Mouse (Mus musculus) liver (tissue): ENCODE results near the gene Cog3.
"Not testable (repeated sequence)": the region's sequence is repeated elsewhere in the genome, so short reads cannot be mapped to it uniquely, and the experiment has no call there.

Experiments
- DNase-seq: peaks from one replicate; pipeline ENCODE4 v3.0.0-alpha.2; 2020; ENCODE audit warnings: mixed read lengths

The Cog3 gene

GRCm38 (mm10) chr14:75753991-75754817 is at the start of gene Cog3:
Cog3 (minus strand) TSS chr14:75754517.
- peak; percentile 95 for DNase-seq

GRCm38 (mm10) chr14:75797769-75798386 is 43.6 kb upstream of the Cog3 start:
- no peak for DNase-seq

- no peak for DNase-seq
These were observed 41.6 kb upstream of the Cog3 start for GRCm38 (mm10) chr14:75795918-75796317.

- no peak for DNase-seq
These were observed 40.4 kb upstream of the Cog3 start for GRCm38 (mm10) chr14:75794726-75795125.

- no peak for DNase-seq
These were observed 40.0 kb upstream of the Cog3 start for GRCm38 (mm10) chr14:75794324-75794723.

- DNase-seq, result no peak
These were observed 38.8 kb upstream of the Cog3 start for GRCm38 (mm10) chr14:75793110-75793509.

- DNase-seq, result no peak
These were observed 37.1 kb upstream of the Cog3 start for GRCm38 (mm10) chr14:75791372-75791771.

GRCm38 (mm10) chr14:75790411-75790996 is 36.2 kb upstream of the Cog3 start:
- no peak for DNase-seq

- DNase-seq, result no peak
These were observed 35.0 kb upstream of the Cog3 start for GRCm38 (mm10) chr14:75789291-75789690.

GRCm38 (mm10) chr14:75787794-75788175 is 33.5 kb upstream of the Cog3 start:
- no peak for DNase-seq

- DNase-seq, result peak; percentile 99
These were observed 32.8 kb upstream of the Cog3 start, which contains the start of gene Slc25a30 for GRCm38 (mm10) chr14:75786868-75787793. Slc25a30 (minus strand) TSS chr14:75787037.

GRCm38 (mm10) chr14:75786424-75786867 is 32.1 kb upstream of the Cog3 start:
- peak; percentile 61 for DNase-seq

- DNase-seq, result no peak
These were observed 25.6 kb upstream of the Cog3 start for GRCm38 (mm10) chr14:75779913-75780312.

- no peak for DNase-seq
These were observed 22.3 kb upstream of the Cog3 start for GRCm38 (mm10) chr14:75776637-75777036.

GRCm38 (mm10) chr14:75773431-75773830 is 19.1 kb upstream of the Cog3 start:
- peak; percentile 81 for DNase-seq

- not testable (repeated sequence) for DNase-seq
These were observed 18.1 kb upstream of the Cog3 start for GRCm38 (mm10) chr14:75772407-75772806.

GRCm38 (mm10) chr14:75771101-75771501 is 16.8 kb upstream of the Cog3 start:
- DNase-seq, result peak; percentile 40

GRCm38 (mm10) chr14:75769334-75769733 is 15.0 kb upstream of the Cog3 start:
- DNase-seq, result no peak

GRCm38 (mm10) chr14:75768275-75768608 is 13.9 kb upstream of the Cog3 start:
- no peak for DNase-seq

GRCm38 (mm10) chr14:75767492-75768274 is 13.4 kb upstream of the Cog3 start:
- peak; percentile 75 for DNase-seq

GRCm38 (mm10) chr14:75761028-75761805 is 6.9 kb upstream of the Cog3 start:
- DNase-seq, result peak; percentile 44
